Mouse (Mus musculus): ENCODE data around the gene Fras1.

- no peak for TF ChIP-seq CTCF (IDR thresholded peaks at IDR 0.05; ENCODE audit: low read depth)
- TF ChIP-seq EP300 (optimal IDR thresholded peaks at IDR 0.05) = no peak
Observed at GRCm38 (mm10) chr5:96717690-96718089, 343.9 kb downstream of the Fras1 start.

Measured in stomach, postnatal 0 days (tissue).